Mouse (Mus musculus) olfactory bulb, adult 2 months (tissue): ENCODE results near the gene Styxl1.

ENCODE experiments used
- CTCF ChIP-seq: fragments of 200-500 bp; IDR thresholded peaks from 2 replicates; pipeline ENCODE4 v1.5.1; 2012; ENCODE audit warnings: low read depth, mild to moderate bottlenecking, low read length, moderate library complexity; ENCODE audit not compliant: insufficient read depth
- POLR2A ChIP-seq: fragments of 200-500 bp; IDR thresholded peaks from 2 replicates; pipeline ENCODE4 v1.6.1; 2012; ENCODE audit warnings: mild to moderate bottlenecking, low read depth, low read length, moderate library complexity; ENCODE audit not compliant: insufficient read depth

- TF ChIP-seq CTCF: no peak
- no peak for TF ChIP-seq POLR2A
Observed at GRCm38 (mm10) chr5:135729351-135729750, 48.8 kb downstream of the Styxl1 start.
